Mouse (Mus musculus): ENCODE data around the gene Kdm3a. TPM values are rescaled to one million over a fixed set of nuclear protein-coding genes. Genes with fewer than 3 reads are reported as not detected.

Kdm3a gene
- polyA plus RNA-seq (2015; fragmentation: Nextera tagmentation; extraction: Ambion mirVana) = 47.0 and 47.6 TPM in 2 replicates

DNA sequence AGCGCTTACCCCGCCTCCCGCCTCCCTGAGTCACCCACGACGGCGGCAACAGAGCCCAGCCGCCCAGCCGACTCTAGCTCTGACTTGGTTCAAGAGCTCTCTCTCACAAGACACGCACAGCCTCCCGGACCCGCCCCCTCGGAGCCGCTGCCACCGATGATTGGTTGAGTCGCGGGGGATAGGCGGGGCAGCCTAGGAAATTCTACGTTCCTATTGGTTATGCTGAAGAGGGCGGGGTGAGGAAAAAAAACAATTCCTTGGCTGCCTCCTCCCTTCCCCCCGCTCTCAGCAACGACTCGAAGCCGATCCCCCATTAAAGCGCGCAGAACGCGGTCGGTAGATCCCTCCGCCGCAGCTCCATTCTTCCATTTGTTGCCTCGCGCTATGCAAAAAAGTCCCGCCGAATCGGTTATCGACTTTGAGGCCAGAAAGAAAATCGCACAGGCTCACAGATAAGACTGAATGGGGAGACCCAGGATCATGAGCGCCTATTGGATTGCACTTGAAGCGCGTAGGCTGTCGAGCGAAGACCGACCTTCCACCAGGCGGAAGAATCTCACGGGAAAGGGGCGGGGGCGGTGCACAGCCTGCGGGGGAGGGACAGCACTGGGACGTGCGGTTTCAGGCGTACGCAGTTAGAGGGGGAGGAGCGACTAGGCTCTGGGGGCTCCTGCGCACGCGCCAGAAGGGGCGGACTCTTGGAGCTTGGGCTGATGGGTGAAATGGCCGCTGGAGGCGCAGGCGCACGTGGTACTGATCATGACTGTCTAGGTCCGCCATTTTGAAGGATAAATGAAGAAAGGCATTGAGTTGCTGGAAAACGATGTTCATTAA is at the start of gene Kdm3a:
Kdm3a (minus strand) TSS at position 162 of the 834 bp plus-strand sequence.
- Histone ChIP-seq H3K9me3 (ENCODE audit: low read length) (no peaks in the 10 kb centered on the region), H3K4me3 (ENCODE audit: low read length) (peak within 1 kb of the TSS; percentile 88), H3K4me1 (ENCODE audit: insufficient read depth, low read length) (peaks cover 22% of the 10 kb centered on the region), H3K27ac (ENCODE audit: low read length) (peak within 1 kb of the TSS; percentile 100), H3K9ac (replicated peaks; ENCODE audit: low read length) (peak within 1 kb of the TSS; percentile 90), H3K36me3 (ENCODE audit: insufficient read depth, low read length) (peaks cover 13% of the 10 kb centered on the region; the same call in 1 of the 2 replicates), H3K27me3 (ENCODE audit: insufficient read depth, low read length) (0 out of 2 replicates have a peak, but pooled peaks cover 3% of the 10 kb centered on the region), H3K4me2 (replicated peaks; ENCODE audit: low read depth, low read length) (peak within 1 kb of the TSS; percentile 93)
- WGBS = under 1% methylated on average over 61 of the region's 63 CpGs
- ATAC-seq (ENCODE audit: low FRiP score, low TSS enrichment) = peak; percentile 98

DNA sequence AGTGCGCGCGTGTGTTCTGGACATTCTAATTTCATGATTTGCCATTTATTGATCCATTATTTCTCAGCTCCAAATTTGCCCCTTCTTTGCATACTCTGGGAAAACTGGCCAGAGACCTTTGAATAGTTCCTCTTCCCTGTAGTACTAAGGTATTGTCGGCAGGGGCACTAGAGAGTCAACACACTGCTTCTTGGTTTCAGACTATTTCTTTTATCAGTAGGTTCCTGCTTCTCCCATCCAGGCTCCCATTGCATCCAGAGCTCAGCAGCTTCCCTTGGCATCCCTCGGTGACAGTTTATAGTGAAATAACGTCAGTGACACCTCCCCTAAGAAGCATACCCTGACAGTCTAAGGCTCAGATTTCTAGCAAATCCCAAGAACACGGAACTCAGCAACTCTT is 46.1 kb upstream of the Kdm3a start:
- Histone ChIP-seq H3K4me1 (ENCODE audit: insufficient read depth, low read length) (no peaks in the 10 kb centered on the region), H3K4me2 (replicated peaks; ENCODE audit: low read depth, low read length) (no peak overlapping the region), H3K36me3 (ENCODE audit: insufficient read depth, low read length) (no peaks in the 10 kb centered on the region), H3K27me3 (ENCODE audit: insufficient read depth, low read length) (no peaks in the 10 kb centered on the region), H3K4me3 (ENCODE audit: low read length) (no peak overlapping the region), H3K27ac (ENCODE audit: low read length) (no peak overlapping the region), H3K9ac (replicated peaks; ENCODE audit: low read length) (no peak overlapping the region), H3K9me3 (ENCODE audit: low read length) (no peaks in the 10 kb centered on the region)
- ATAC-seq (ENCODE audit: low FRiP score, low TSS enrichment) = no peak
- WGBS = 67% methylated on average over 7 of the region's 7 CpGs

DNA sequence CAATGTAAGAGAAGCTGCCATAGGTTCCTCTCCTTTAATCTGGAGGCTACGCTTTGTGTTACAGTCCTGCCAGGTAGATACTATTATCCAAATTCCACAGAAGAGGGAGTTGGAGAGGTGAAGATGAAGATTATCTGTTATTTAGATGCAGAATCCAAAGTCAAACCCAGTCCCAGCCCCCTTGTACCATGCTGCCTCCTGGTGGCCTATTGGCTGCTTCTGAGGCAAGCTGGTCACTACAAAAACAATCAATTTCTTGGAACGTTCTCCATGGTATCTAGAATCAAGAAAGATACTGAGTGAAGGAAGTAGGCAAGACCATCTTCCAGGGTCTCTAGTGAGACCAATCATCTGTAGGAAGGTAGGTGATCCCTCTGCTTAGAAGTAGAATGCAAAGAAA is 40.4 kb upstream of the Kdm3a start:
- H3K27me3 ChIP-seq (ENCODE audit: insufficient read depth, low read length) = no peaks in the 10 kb centered on the region
- H3K4me1 ChIP-seq (ENCODE audit: insufficient read depth, low read length) = no peaks in the 10 kb centered on the region
- ATAC-seq (ENCODE audit: low FRiP score, low TSS enrichment) = no peak
- no peak overlapping the region for H3K27ac ChIP-seq (ENCODE audit: low read length)
- no peak overlapping the region for H3K4me3 ChIP-seq (ENCODE audit: low read length)
- no peak overlapping the region for H3K9ac ChIP-seq (replicated peaks; ENCODE audit: low read length)
- 60% methylated on average over 2 of the region's 2 CpGs for WGBS
- no peak overlapping the region for H3K4me2 ChIP-seq (replicated peaks; ENCODE audit: low read depth, low read length)
- H3K9me3 ChIP-seq (ENCODE audit: low read length) = no peaks in the 10 kb centered on the region
- no peaks in the 10 kb centered on the region for H3K36me3 ChIP-seq (ENCODE audit: insufficient read depth, low read length)

DNA sequence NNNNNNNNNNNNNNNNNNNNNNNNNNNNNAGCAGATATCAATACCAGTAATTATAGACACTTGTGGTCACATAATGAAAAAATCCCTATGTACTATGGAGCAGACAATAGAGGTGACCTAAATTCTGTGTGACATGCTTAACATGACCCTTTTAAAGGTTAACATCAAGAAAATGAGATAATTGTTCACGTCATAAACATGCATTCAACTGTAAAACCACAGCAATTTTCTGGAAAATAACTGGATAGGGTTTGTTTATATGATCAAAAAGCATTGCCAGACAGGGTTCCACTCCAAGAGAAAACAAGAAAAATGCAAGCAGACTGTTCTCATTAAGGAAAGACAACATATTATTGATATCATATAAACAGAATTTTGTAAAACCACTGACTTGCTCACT is 31.7 kb upstream of the Kdm3a start:
- H3K36me3 ChIP-seq (ENCODE audit: insufficient read depth, low read length) = no peaks in the 10 kb centered on the region
- no peak overlapping the region for H3K9ac ChIP-seq (replicated peaks; ENCODE audit: low read length)
- no peaks in the 10 kb centered on the region for H3K9me3 ChIP-seq (ENCODE audit: low read length)
- 61% methylated on average over 1 of the region's 1 CpGs for WGBS
- H3K4me2 ChIP-seq (replicated peaks; ENCODE audit: low read depth, low read length) = no peak overlapping the region
- no peaks in the 10 kb centered on the region for H3K4me1 ChIP-seq (ENCODE audit: insufficient read depth, low read length)
- no peak overlapping the region for H3K4me3 ChIP-seq (ENCODE audit: low read length)
- ATAC-seq (ENCODE audit: low FRiP score, low TSS enrichment) = no peak
- H3K27me3 ChIP-seq (ENCODE audit: insufficient read depth, low read length) = no peaks in the 10 kb centered on the region
- H3K27ac ChIP-seq (ENCODE audit: low read length) = no peak overlapping the region

DNA sequence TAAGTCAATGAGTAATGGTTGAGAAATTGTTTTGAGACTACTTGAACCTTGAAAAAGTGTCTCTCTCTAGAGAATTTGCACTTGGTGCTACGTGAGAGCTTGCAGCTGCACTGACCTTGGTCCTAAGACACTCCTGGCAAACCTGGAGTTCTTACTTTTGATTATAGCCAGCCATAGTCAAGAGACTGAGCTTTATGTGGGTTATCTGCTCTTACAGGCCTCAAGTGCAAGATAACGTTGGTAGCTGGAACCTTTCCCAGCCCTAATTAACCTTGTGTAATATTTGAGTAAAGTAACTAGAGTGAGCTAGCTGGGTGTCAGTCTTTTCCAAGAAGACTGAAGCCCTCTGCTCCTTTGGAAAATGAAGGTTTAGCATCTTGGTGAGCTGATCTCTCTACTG is 25.5 kb upstream of the Kdm3a start:
- no peak overlapping the region for H3K4me2 ChIP-seq (replicated peaks; ENCODE audit: low read depth, low read length)
- 60% methylated on average over 2 of the region's 2 CpGs for WGBS
- H3K27me3 ChIP-seq (ENCODE audit: insufficient read depth, low read length) = no peaks in the 10 kb centered on the region
- no peak overlapping the region for H3K4me3 ChIP-seq (ENCODE audit: low read length)
- peaks cover 3% of the 10 kb centered on the region; the same call in 1 of the 2 replicates for H3K4me1 ChIP-seq (ENCODE audit: insufficient read depth, low read length)
- no peak overlapping the region for H3K27ac ChIP-seq (ENCODE audit: low read length)
- H3K9ac ChIP-seq (replicated peaks; ENCODE audit: low read length) = no peak overlapping the region
- ATAC-seq (ENCODE audit: low FRiP score, low TSS enrichment) = no peak
- no peaks in the 10 kb centered on the region for H3K36me3 ChIP-seq (ENCODE audit: insufficient read depth, low read length)
- H3K9me3 ChIP-seq (ENCODE audit: low read length) = no peaks in the 10 kb centered on the region

DNA sequence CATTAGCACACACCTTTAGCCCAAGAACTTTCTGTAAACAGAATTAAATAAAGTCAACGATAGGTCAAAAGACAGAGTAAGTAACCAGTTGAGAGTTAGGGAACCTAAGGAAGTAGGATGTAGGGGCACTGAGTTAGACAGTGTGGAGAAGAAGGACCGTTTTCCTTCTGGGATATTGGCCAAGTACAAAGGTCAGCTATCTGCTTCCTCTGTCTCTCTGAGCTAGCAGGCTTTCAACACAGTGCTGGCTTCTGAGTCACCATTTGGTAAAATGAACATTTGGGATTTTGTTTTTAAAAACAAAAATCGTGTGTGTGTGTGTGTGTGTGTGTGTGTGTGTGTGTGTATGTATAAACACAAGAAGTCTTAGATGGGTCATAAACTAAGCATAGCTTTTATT is 23.0 kb upstream of the Kdm3a start:
- no peak for ATAC-seq (ENCODE audit: low FRiP score, low TSS enrichment)
- Histone ChIP-seq H3K4me3 (ENCODE audit: low read length) (no peak overlapping the region), H3K36me3 (ENCODE audit: insufficient read depth, low read length) (no peaks in the 10 kb centered on the region), H3K27ac (ENCODE audit: low read length) (no peak overlapping the region), H3K4me2 (replicated peaks; ENCODE audit: low read depth, low read length) (no peak overlapping the region), H3K9ac (replicated peaks; ENCODE audit: low read length) (no peak overlapping the region), H3K4me1 (ENCODE audit: insufficient read depth, low read length) (peaks cover 3% of the 10 kb centered on the region; the same call in 1 of the 2 replicates), H3K9me3 (ENCODE audit: low read length) (no peaks in the 10 kb centered on the region), H3K27me3 (ENCODE audit: insufficient read depth, low read length) (no peaks in the 10 kb centered on the region)
- WGBS = 66% methylated on average over 3 of the region's 3 CpGs

DNA sequence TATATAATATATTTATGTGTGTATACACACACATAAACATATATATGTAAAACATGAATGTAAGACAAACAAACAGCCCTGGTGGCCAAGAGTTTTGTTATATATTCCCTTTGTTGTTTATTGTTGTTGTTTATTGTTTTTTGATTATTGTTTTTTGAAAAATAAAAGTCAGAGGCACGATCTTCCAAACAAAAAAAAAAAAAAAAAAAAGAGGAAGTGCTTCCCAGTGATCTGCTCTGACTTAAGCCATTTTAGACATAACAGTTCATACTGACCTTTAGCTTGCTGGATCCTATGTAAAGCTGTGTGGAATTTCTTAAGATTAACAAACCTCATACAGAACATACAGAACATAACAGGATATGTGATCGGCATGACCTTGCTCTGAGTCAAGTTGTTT is 19.1 kb upstream of the Kdm3a start:
- H3K27me3 ChIP-seq (ENCODE audit: insufficient read depth, low read length) = no peaks in the 10 kb centered on the region
- H3K9me3 ChIP-seq (ENCODE audit: low read length) = no peaks in the 10 kb centered on the region
- no peak overlapping the region for H3K4me3 ChIP-seq (ENCODE audit: low read length)
- 80% methylated on average over 2 of the region's 2 CpGs for WGBS
- no peak overlapping the region for H3K9ac ChIP-seq (replicated peaks; ENCODE audit: low read length)
- H3K4me1 ChIP-seq (ENCODE audit: insufficient read depth, low read length) = peaks cover 3% of the 10 kb centered on the region; the same call in 1 of the 2 replicates
- no peak for ATAC-seq (ENCODE audit: low FRiP score, low TSS enrichment)
- H3K36me3 ChIP-seq (ENCODE audit: insufficient read depth, low read length) = no peaks in the 10 kb centered on the region
- H3K4me2 ChIP-seq (replicated peaks; ENCODE audit: low read depth, low read length) = no peak overlapping the region
- no peak overlapping the region for H3K27ac ChIP-seq (ENCODE audit: low read length)

DNA sequence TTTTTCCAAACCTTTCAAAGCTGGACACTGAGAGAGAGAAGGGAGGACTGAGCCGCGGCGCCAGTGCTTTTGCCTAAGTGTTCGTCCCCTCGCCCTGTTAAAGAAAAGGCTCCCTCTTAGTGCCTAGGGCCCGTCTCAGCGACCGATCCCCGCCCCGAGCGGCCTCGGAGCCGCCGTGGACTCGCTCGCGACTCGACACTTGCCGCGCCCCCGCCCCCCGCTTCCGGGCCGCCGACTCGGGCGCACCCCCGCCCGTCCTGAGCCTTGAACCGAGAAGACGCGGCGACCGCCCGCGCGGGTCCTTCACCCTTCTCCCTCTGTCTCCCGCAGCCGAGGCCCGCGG is 333 bp downstream of the Kdm3a start:
- H3K36me3 ChIP-seq (ENCODE audit: insufficient read depth, low read length) = peaks cover 15% of the 10 kb centered on the region; the same call in 1 of the 2 replicates
- 0 out of 2 replicates have a peak, but pooled peaks cover 3% of the 10 kb centered on the region for H3K27me3 ChIP-seq (ENCODE audit: insufficient read depth, low read length)
- ATAC-seq (ENCODE audit: low FRiP score, low TSS enrichment) = peak; percentile 64
- H3K9me3 ChIP-seq (ENCODE audit: low read length) = no peaks in the 10 kb centered on the region
- H3K4me3 ChIP-seq (ENCODE audit: low read length) = peak overlapping the region; percentile 88
- peak overlapping the region; percentile 93 for H3K4me2 ChIP-seq (replicated peaks; ENCODE audit: low read depth, low read length)
- H3K4me1 ChIP-seq (ENCODE audit: insufficient read depth, low read length) = peaks cover 22% of the 10 kb centered on the region
- peak overlapping the region; percentile 100 for H3K27ac ChIP-seq (ENCODE audit: low read length)
- peak overlapping the region; percentile 90 for H3K9ac ChIP-seq (replicated peaks; ENCODE audit: low read length)
- 1% methylated on average over 41 of the region's 41 CpGs for WGBS

DNA sequence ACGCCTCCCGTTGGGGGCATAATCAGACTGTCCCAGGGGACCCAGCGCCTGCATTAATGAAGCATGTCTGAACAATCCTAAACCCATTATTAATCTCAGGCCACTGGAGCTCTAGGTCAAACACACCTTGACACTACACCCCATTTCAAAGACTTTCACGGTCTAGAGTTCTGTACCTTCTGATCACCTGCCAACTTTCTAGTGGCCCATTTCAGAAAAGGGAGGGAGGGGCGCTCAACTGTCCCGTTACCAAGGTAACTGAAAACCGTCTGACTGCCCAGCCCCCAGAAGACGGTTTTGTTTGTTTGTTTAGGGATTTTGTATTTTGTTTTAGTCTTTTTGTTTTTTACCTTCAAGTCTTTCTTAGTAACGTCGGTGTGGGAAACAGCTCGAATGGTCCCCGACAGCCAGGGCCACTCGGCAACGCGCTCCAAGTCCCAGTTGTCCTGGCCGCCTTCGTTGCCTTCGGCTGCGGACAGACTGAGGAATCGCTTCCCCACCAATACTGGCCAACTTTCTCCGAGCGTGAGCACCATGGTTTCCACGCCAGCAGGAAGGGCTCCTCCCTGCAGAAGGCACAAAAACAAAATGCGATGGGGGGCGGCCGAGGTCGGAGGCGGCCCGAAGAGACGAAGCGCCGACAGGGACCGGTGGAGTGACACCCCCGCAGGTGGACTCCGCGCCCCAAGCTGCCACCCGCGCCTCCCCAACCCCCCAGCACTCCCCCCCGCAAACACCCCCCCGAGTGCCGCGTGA is 906 bp downstream of the Kdm3a start:
- 1% methylated on average over 42 of the region's 42 CpGs for WGBS
- Histone ChIP-seq H3K27me3 (ENCODE audit: insufficient read depth, low read length) (no peaks in the 10 kb centered on the region), H3K27ac (ENCODE audit: low read length) (peak overlapping the region; percentile 100), H3K4me3 (ENCODE audit: low read length) (peak overlapping the region; percentile 88), H3K4me2 (replicated peaks; ENCODE audit: low read depth, low read length) (peak overlapping the region; percentile 93), H3K9ac (replicated peaks; ENCODE audit: low read length) (peak overlapping the region; percentile 90), H3K9me3 (ENCODE audit: low read length) (no peaks in the 10 kb centered on the region), H3K4me1 (ENCODE audit: insufficient read depth, low read length) (peaks cover 22% of the 10 kb centered on the region), H3K36me3 (ENCODE audit: insufficient read depth, low read length) (peaks cover 18% of the 10 kb centered on the region)
- peak; percentile 5; the same call in 1 of the 2 replicates for ATAC-seq (ENCODE audit: low FRiP score, low TSS enrichment)
